Comparison of ENCODE assay signal across 16 mouse cellular contexts in the genomic region with DNA sequence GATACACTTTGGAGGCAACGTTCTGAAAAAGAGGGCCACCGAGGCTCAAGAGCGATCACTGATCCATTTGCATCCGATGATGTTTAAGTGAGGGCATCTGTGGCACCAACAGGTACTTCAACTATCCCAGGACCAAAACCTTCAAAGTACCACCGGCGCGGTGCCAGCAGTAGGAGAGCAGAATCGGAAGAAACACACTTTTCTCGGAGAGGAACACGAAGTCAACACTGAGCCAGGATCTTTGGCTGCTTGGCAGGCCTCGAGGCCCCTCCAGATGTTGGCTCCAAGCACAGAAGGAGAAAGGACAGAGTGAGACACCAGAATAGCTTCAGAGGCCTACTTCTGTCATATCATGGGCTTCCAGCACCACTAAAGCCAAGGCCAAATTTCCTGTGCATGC. TPM values are rescaled to one million over a fixed set of nuclear protein-coding genes. Genes with fewer than 3 reads are reported as not detected.
DNase-seq lines count a peak whose midpoint lies in the region; ATAC-seq and TF ChIP-seq lines count a peak whose summit lies in the region.
"Had no signal": no experiment of that assay in that cellular context is flagged by ENCODE, and none has a peak within 500 bp of the region (broad histone marks: within the 10 kb centered on the region; RNA-seq: fewer than 3 reads in every experiment).

No protein-coding gene starts in this region.

- no peak for ATAC-seq in hindbrain, embryonic 13.5 days (ENCODE audit: low FRiP score)
- no peak for ATAC-seq in hindbrain, embryonic 12.5 days (ENCODE audit: low FRiP score)
- ATAC-seq in midbrain, embryonic 16.5 days: no peak
- ATAC-seq in hindbrain, postnatal 0 days: no peak
- ATAC-seq in erythroblast, adult 5-6 weeks (replicated peaks; ENCODE audit: low FRiP score, poor library complexity, severe bottlenecking): no peak
- ATAC-seq: forebrain, embryonic 15.5 days; intestine, embryonic 15.5 days had no signal

- TF ChIP-seq CTCF in hindbrain, postnatal 0 days (IDR thresholded peaks at IDR 0.05; ENCODE audit: low read depth): no peak

- no peak overlapping the region for H3K9ac ChIP-seq in hindbrain, embryonic 13.5 days
- no peak overlapping the region for H3K9ac ChIP-seq in hindbrain, embryonic 12.5 days
- 0 out of 2 replicates have a peak overlapping the region, but pooled peaks have one; percentile 10 for H3K9ac ChIP-seq in midbrain, embryonic 16.5 days (ENCODE audit: low read depth, low read length)
- H3K9ac ChIP-seq in hindbrain, postnatal 0 days (replicated peaks; ENCODE audit: low read length): no peak overlapping the region
- H3K9ac ChIP-seq: forebrain, embryonic 15.5 days; heart, embryonic 12.5 days; intestine, embryonic 15.5 days; kidney, embryonic 15.5 days; limb, embryonic 13.5 days; liver, embryonic 14.5 days had no signal

- peak overlapping the region; percentile 30; the same call in 1 of the 2 replicates for H3K4me2 ChIP-seq in hindbrain, embryonic 13.5 days
- H3K4me2 ChIP-seq in hindbrain, embryonic 12.5 days (replicated peaks): no peak overlapping the region
- H3K4me2 ChIP-seq in midbrain, embryonic 16.5 days (ENCODE audit: low read length): peak overlapping the region; percentile 36
- peak overlapping the region; percentile 56; the same call in 1 of the 2 replicates for H3K4me2 ChIP-seq in hindbrain, postnatal 0 days (ENCODE audit: low read depth, low read length)
- H3K4me2 ChIP-seq: intestine, embryonic 15.5 days; kidney, embryonic 15.5 days had no signal

- H3K4me1 ChIP-seq in hindbrain, embryonic 13.5 days (replicated peaks): peaks cover 31% of the 10 kb centered on the region
- peaks cover 5% of the 10 kb centered on the region for H3K4me1 ChIP-seq in hindbrain, embryonic 12.5 days
- H3K4me1 ChIP-seq in midbrain, embryonic 16.5 days (ENCODE audit: control insufficient read depth, insufficient read depth, low read length): peaks cover 23% of the 10 kb centered on the region
- peaks cover 18% of the 10 kb centered on the region for H3K4me1 ChIP-seq in midbrain, embryonic 10.5 days
- peaks cover 6% of the 10 kb centered on the region; the same call in 1 of the 2 replicates for H3K4me1 ChIP-seq in hindbrain, postnatal 0 days (ENCODE audit: insufficient read depth, low read length)
- H3K4me1 ChIP-seq: heart, embryonic 12.5 days; intestine, embryonic 15.5 days; limb, embryonic 13.5 days had no signal

- H3K27ac ChIP-seq in hindbrain, embryonic 13.5 days: no peak overlapping the region
- H3K27ac ChIP-seq in hindbrain, embryonic 12.5 days: no peak overlapping the region
- no peak overlapping the region for H3K27ac ChIP-seq in midbrain, embryonic 16.5 days (ENCODE audit: low read length)
- H3K27ac ChIP-seq in midbrain, embryonic 10.5 days (replicated peaks): no peak overlapping the region
- H3K27ac ChIP-seq in hindbrain, postnatal 0 days: no peak overlapping the region; the same call in 1 of the 2 replicates
- H3K27ac ChIP-seq: forebrain, embryonic 15.5 days; intestine, embryonic 15.5 days; kidney, embryonic 15.5 days; limb, embryonic 13.5 days; liver, embryonic 14.5 days had no signal

- H3K9me3 ChIP-seq in hindbrain, embryonic 13.5 days: peaks cover 12% of the 10 kb centered on the region
- peaks cover 11% of the 10 kb centered on the region for H3K9me3 ChIP-seq in hindbrain, embryonic 12.5 days (replicated peaks)
- peaks cover 11% of the 10 kb centered on the region for H3K9me3 ChIP-seq in midbrain, embryonic 16.5 days (replicated peaks; ENCODE audit: control insufficient read depth, low read length, poor library complexity, severe bottlenecking)
- H3K9me3 ChIP-seq in midbrain, embryonic 10.5 days (replicated peaks): peaks cover 17% of the 10 kb centered on the region
- H3K9me3 ChIP-seq in hindbrain, postnatal 0 days (ENCODE audit: low read length): peaks cover 9% of the 10 kb centered on the region; the same call in 1 of the 2 replicates

- WGBS in hindbrain, embryonic 13.5 days: 89% methylated on average over 11 of the region's 11 CpGs
- 86% methylated on average over 11 of the region's 11 CpGs for WGBS in hindbrain, embryonic 12.5 days
- 90% methylated on average over 11 of the region's 11 CpGs for WGBS in midbrain, embryonic 16.5 days
- WGBS in midbrain, embryonic 10.5 days: 89% methylated on average over 11 of the region's 11 CpGs
- WGBS in hindbrain, postnatal 0 days: 88% methylated on average over 11 of the region's 11 CpGs

- no peak for DNase-seq in midbrain, embryonic 10.5 days (ENCODE audit: low spot score)
- DNase-seq in brain, adult 2 months (ENCODE audit: low read depth, low spot score): peak; percentile 36
- no peak for DNase-seq in hindbrain, postnatal 0 days (ENCODE audit: low spot score)
- DNase-seq: adrenal gland, postnatal 25 days; B cell, adult 2 months; thymus, adult 2 months had no signal

- no peaks in the 10 kb centered on the region for H3K27me3 ChIP-seq in hindbrain, embryonic 13.5 days
- no peaks in the 10 kb centered on the region for H3K27me3 ChIP-seq in hindbrain, embryonic 12.5 days
- no peaks in the 10 kb centered on the region for H3K27me3 ChIP-seq in midbrain, embryonic 16.5 days (ENCODE audit: control insufficient read depth, insufficient read depth, low read depth, low read length)
- H3K27me3 ChIP-seq in midbrain, embryonic 10.5 days (ENCODE audit: low read depth, poor library complexity, severe bottlenecking): 0 out of 2 replicates have a peak, but pooled peaks cover 4% of the 10 kb centered on the region
- no peaks in the 10 kb centered on the region for H3K27me3 ChIP-seq in hindbrain, postnatal 0 days (ENCODE audit: insufficient read depth, low read length)
- H3K27me3 ChIP-seq: forebrain, embryonic 15.5 days; intestine, embryonic 15.5 days; kidney, embryonic 15.5 days had no signal

- peaks cover 21% of the 10 kb centered on the region for H3K36me3 ChIP-seq in hindbrain, embryonic 13.5 days
- H3K36me3 ChIP-seq in hindbrain, embryonic 12.5 days: peaks cover 19% of the 10 kb centered on the region
- peaks cover 21% of the 10 kb centered on the region for H3K36me3 ChIP-seq in midbrain, embryonic 16.5 days (ENCODE audit: control insufficient read depth, insufficient read depth, low read length)
- H3K36me3 ChIP-seq in midbrain, embryonic 10.5 days: peaks cover 16% of the 10 kb centered on the region
- peaks cover 14% of the 10 kb centered on the region; the same call in 1 of the 2 replicates for H3K36me3 ChIP-seq in hindbrain, postnatal 0 days (ENCODE audit: insufficient read depth, low read length)
- H3K36me3 ChIP-seq: heart, embryonic 12.5 days; intestine, embryonic 15.5 days; kidney, embryonic 15.5 days; limb, embryonic 13.5 days had no signal

- H3K4me3 ChIP-seq in hindbrain, embryonic 13.5 days: no peak overlapping the region
- H3K4me3 ChIP-seq in hindbrain, embryonic 12.5 days: no peak overlapping the region
- no peak overlapping the region; the same call in 1 of the 2 replicates for H3K4me3 ChIP-seq in midbrain, embryonic 16.5 days (ENCODE audit: low read depth, low read length)
- no peak overlapping the region for H3K4me3 ChIP-seq in midbrain, embryonic 10.5 days
- H3K4me3 ChIP-seq in hindbrain, postnatal 0 days (ENCODE audit: low read length): no peak overlapping the region
- H3K4me3 ChIP-seq: forebrain, embryonic 15.5 days; heart, embryonic 12.5 days; intestine, embryonic 15.5 days; kidney, embryonic 15.5 days had no signal

RNA-seq across cellular contexts. Expression of a gene that starts 3.9 kb away (rescaled TPM):
- polyA plus RNA-seq in hindbrain, embryonic 13.5 days (2015; fragmentation: Nextera tagmentation; extraction: Ambion mirVana): 142 and 143 TPM in 2 replicates
- 48.8 and 52.7 TPM in 2 replicates for polyA plus RNA-seq in hindbrain, embryonic 12.5 days (2016; fragmentation: Nextera tagmentation; extraction: Ambion mirVana)
- 222 and 239 TPM in 2 replicates for polyA plus RNA-seq in midbrain, embryonic 16.5 days (2015; fragmentation: Nextera tagmentation; extraction: Ambion mirVana)
- polyA plus RNA-seq in midbrain, embryonic 10.5 days (2016; fragmentation: Nextera tagmentation; extraction: Ambion mirVana): 4.2 and 8.3 TPM in 2 replicates
- 487 and 584 TPM in 2 replicates for total RNA-seq in hindbrain, postnatal 0 days (2014; rRNA removed)
- polyA plus RNA-seq in hindbrain, postnatal 0 days (2015; fragmentation: Nextera tagmentation; extraction: Ambion mirVana): 198 and 217 TPM in 2 replicates
- total RNA-seq in erythroblast, adult 5-6 weeks (2015; ENCODE audit: low replicate concordance): 1.7 TPM in 1 of 2 replicates, not detected in the other
- 0.09 and 0.42 TPM in 2 replicates for total RNA-seq in erythroblast, adult 5-6 weeks (2017; ENCODE audit: low replicate concordance)
